Mouse (Mus musculus) heart, embryonic 16.5 days (tissue): Measurements from ENCODE around the gene Atg5. TPM values are rescaled to one million over a fixed set of nuclear protein-coding genes. Genes with fewer than 3 reads are reported as not detected.

Source experiments
- ATAC-seq: fragments of 200-750 bp; cut with Nextera tagmentation; replicated peaks from 2 replicates; pipeline ENCODE4 v1.8.0; 2017; ENCODE audit warnings: moderate number of reproducible peaks; ENCODE audit not compliant: insufficient read depth, low FRiP score; ENCODE audit errors: extremely low read depth
- H3K27ac ChIP-seq: fragments of 300-500 bp; sonication (generic); 2 replicates; pipeline ENCODE4 v1.5.1; 2014; ENCODE audit warnings: mild to moderate bottlenecking, low read length, control low read depth, moderate library complexity
- H3K27me3 ChIP-seq: fragments of 300-500 bp; sonication (generic); 2 replicates; pipeline ENCODE4 v1.6.1; 2014; ENCODE audit warnings: low read length, mixed read lengths; ENCODE audit not compliant: control insufficient read depth, insufficient read depth
- H3K36me3 ChIP-seq: fragments of 300-500 bp; sonication (generic); 2 replicates; pipeline ENCODE4 v1.6.1; 2014; ENCODE audit not compliant: control insufficient read depth, insufficient read depth
- H3K4me1 ChIP-seq: fragments of 300-500 bp; sonication (generic); 2 replicates; pipeline ENCODE4 v1.6.1; 2014; ENCODE audit warnings: low read length, mixed read lengths; ENCODE audit not compliant: control insufficient read depth, insufficient read depth
- H3K4me2 ChIP-seq: fragments of 300-500 bp; sonication (generic); 2 replicates; pipeline ENCODE4 v1.6.1; 2014; ENCODE audit warnings: low read depth, mild to moderate bottlenecking, control low read depth, low read length
- H3K4me3 ChIP-seq: fragments of 300-500 bp; sonication (generic); 2 replicates; pipeline ENCODE4 v1.5.1; 2014; ENCODE audit warnings: mild to moderate bottlenecking, control low read depth, low read length
- H3K9ac ChIP-seq: fragments of 300-500 bp; sonication (generic); 2 replicates; pipeline ENCODE4 v1.6.1; 2014; ENCODE audit warnings: low read length, control low read depth
- H3K9me3 ChIP-seq: fragments of 300-500 bp; sonication (generic); replicated peaks from 2 replicates; pipeline ENCODE4 v1.6.1; 2016; ENCODE audit warnings: low read length; ENCODE audit not compliant: control insufficient read depth
- WGBS: fragments of 180-500 bp; shearing (Covaris S2); extraction: QIAGEN DNeasy Blood & Tissue Kit; methylation state at CpG from one replicate; pipeline ENCODE4 v1.1.7; 2014; 5-methylcytosine and 5-hydroxymethylcytosine counted together
- microRNA counts: library from miRNA; unstranded; fragments of <30 nt; microRNA quantifications from one replicate; lab custom pipeline; 2016
- microRNA-seq: library from miRNA; unstranded; fragments of <30 nt; microRNA quantifications from one replicate; pipeline ENCODE4, GENCODE M21; 2017
- polyA plus RNA-seq: library from polyadenylated mRNA; unstranded; fragments of >200 nt; fragmentation: Nextera tagmentation; extraction: Ambion mirVana; gene quantifications from 2 replicates; pipeline ENCODE4 v1.2.1, GENCODE M21; 2015

The Atg5 gene
- polyA plus RNA-seq, 1 experiment from 2014 or later: 33.3 TPM

- 68% methylated on average over 13 of the region's 13 CpGs for WGBS
- Histone ChIP-seq H3K36me3 (no peaks in the 10 kb centered on the region), H3K9me3 (no peaks in the 10 kb centered on the region), H3K27ac (no peak overlapping the region), H3K4me1 (peaks cover 20% of the 10 kb centered on the region), H3K27me3 (no peaks in the 10 kb centered on the region), H3K4me3 (no peak overlapping the region), H3K9ac (no peak overlapping the region), H3K4me2 (no peak overlapping the region)
- ATAC-seq: no peak
Measured at GRCm38 (mm10) chr10:44400602-44401001, 132.4 kb downstream of the Atg5 start.

DNA sequence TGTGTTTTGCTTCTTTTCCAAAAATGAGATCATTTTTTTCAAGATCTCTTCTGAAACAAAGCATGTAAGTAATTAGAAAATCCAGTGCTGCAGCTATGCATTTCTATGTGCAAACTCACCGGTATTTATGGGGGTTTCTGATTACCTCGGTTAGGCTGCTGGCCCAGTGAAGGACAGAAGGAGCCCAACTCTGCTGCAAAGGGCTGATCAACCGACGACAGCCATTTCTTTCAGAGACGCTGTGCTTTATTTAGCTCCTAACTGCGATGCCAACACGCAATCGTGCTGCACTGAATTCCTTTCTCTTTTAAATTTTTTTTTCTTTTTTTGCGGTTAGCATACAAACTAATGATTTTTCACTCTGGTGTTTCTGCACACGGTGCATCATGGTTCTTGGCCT lies 133.4 kb downstream of the Atg5 start:
- ATAC-seq: no peak
- no peaks in the 10 kb centered on the region for H3K27me3 ChIP-seq
- peak overlapping the region; percentile 25; the same call in 1 of the 2 replicates for H3K4me2 ChIP-seq
- no peak overlapping the region for H3K27ac ChIP-seq
- no peaks in the 10 kb centered on the region for H3K36me3 ChIP-seq
- H3K4me3 ChIP-seq: no peak overlapping the region
- WGBS: 48% methylated on average over 10 of the region's 10 CpGs
- H3K4me1 ChIP-seq: peaks cover 20% of the 10 kb centered on the region
- H3K9me3 ChIP-seq: no peaks in the 10 kb centered on the region
- no peak overlapping the region for H3K9ac ChIP-seq

- Histone ChIP-seq H3K4me1 (peaks cover 20% of the 10 kb centered on the region), H3K9ac (no peak overlapping the region), H3K4me3 (no peak overlapping the region), H3K9me3 (no peaks in the 10 kb centered on the region), H3K36me3 (no peaks in the 10 kb centered on the region), H3K27ac (0 out of 2 replicates have a peak overlapping the region, but pooled peaks have one; percentile 14), H3K4me2 (no peak overlapping the region), H3K27me3 (no peaks in the 10 kb centered on the region)
- 28% methylated on average over 7 of the region's 7 CpGs for WGBS
- ATAC-seq: peak; percentile 41
Measured at GRCm38 (mm10) chr10:44403415-44403814, 135.3 kb downstream of the Atg5 start.

DNA sequence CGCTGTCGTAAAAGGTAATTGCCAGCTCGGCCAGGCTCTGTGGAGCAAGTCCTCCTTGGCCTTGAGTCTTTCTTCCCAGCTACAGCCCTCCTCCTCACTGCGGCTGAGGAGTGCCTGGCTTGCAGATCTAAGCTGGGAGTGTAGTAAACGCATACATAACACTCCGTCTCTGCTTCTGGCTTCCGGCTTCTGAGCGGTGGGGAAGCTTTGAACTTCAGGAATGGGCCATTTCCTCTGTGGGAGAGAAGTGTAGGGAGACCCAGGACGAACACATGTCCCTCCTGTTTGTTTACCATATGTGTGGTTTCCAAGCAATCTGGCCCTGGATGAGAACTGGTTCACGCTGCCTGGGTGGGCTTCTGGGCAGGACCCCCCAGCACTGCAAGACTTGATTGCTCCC lies 140.9 kb downstream of the Atg5 start:
- ATAC-seq: no peak

GRCm38 (mm10) chr10:44409958-44410357 lies 141.8 kb downstream of the Atg5 start:
- Histone ChIP-seq H3K27me3 (no peaks in the 10 kb centered on the region), H3K4me3 (no peak overlapping the region), H3K9ac (no peak overlapping the region), H3K27ac (no peak overlapping the region), H3K4me1 (no peaks in the 10 kb centered on the region), H3K9me3 (no peaks in the 10 kb centered on the region), H3K4me2 (no peak overlapping the region), H3K36me3 (no peaks in the 10 kb centered on the region)
- no peak for ATAC-seq
- 80% methylated on average over 11 of the region's 11 CpGs for WGBS

More for the DNA sequence above, 140.9 kb downstream of the Atg5 start:
- Histone ChIP-seq H3K4me3 (no peak overlapping the region), H3K27ac (no peak overlapping the region), H3K9me3 (no peaks in the 10 kb centered on the region), H3K4me2 (no peak overlapping the region), H3K9ac (no peak overlapping the region), H3K4me1 (no peaks in the 10 kb centered on the region), H3K36me3 (no peaks in the 10 kb centered on the region), H3K27me3 (no peaks in the 10 kb centered on the region)
- 64% methylated on average over 10 of the region's 10 CpGs for WGBS

MicroRNAs encoded within 50 kb of the gene (microRNA counts, 519-probe panel; counts per million panel counts)
- microRNA mmu-miR-1929 (lab: Ali Mortazavi, UCI): 2,339 counts per million, percentile 49 among the panel's probes with 10 or more counts

Small RNA genes lying within 50 kb of the gene (microRNA-seq; reads per million reads assigned to microRNA genes)
- 1.8 reads per million for gene Mir1929

Other genes with a start within 250 kb of the Atg5 start
- gene Crybg1, start 119.5 kb upstream of the Atg5 start, polyA plus RNA-seq: 0.22 and 0.42 TPM in 2 replicates